Mouse (Mus musculus) left cerebral cortex, postnatal 25 days (tissue): ENCODE data around the gene Ahdc1. TPM values are rescaled to one million over a fixed set of nuclear protein-coding genes. Genes with fewer than 3 reads are reported as not detected.

ENCODE experiments used
- DNase-seq, 2 experiments: peaks; one replicate each; pipeline ENCODE4 v3.0.0; 2022; ENCODE audit warnings: low spot score in 2 of 2, mixed read lengths in 1 of 2
- intact Hi-C: fragments of 180-260 bp; cut with DNase I; formaldehyde crosslinking; loops from one replicate; pipeline ENCODE4 v1.15.1; 2025
- total RNA-seq, 2 experiments: library from RNA; stranded (reverse); gene quantifications; 2 replicates each; pipeline ENCODE4 v1.2.3; 2021

Ahdc1 gene
- total RNA-seq, 2 experiments from 2014 or later, result 88.2 to 97.6 TPM

- no peak for DNase-seq
- intact Hi-C loops, result loop anchor here (2.0 kb wide), 1 partner anchor 31 kb away; no protein-coding TSS in a partner anchor
These were observed 4.9 kb downstream of the Ahdc1 start for GRCm38 (mm10) chr4:133015710-133016651.

GRCm38 (mm10) chr4:133016677-133017415, 5.8 kb downstream of the Ahdc1 start:
- intact Hi-C loops, result loop anchor here (2.0 kb wide), 1 partner anchor 30 kb away; no protein-coding TSS in a partner anchor
- peak in 1 of 2 experiments; percentile 86 for DNase-seq

- DNase-seq, result peak in 1 of 2 experiments; percentile 83
- intact Hi-C loops, result loop anchor here (2.0 kb wide), 1 partner anchor 29 kb away; no protein-coding TSS in a partner anchor
These were observed 6.7 kb downstream of the Ahdc1 start for GRCm38 (mm10) chr4:133017597-133018262.

GRCm38 (mm10) chr4:133018263-133018798, 7.3 kb downstream of the Ahdc1 start:
- intact Hi-C loops, result no loop called here
- DNase-seq, result no peak

GRCm38 (mm10) chr4:133020721-133021120, 9.7 kb downstream of the Ahdc1 start:
- intact Hi-C loops, result no loop called here
- no peak for DNase-seq

- peak in 1 of 2 experiments; percentile 60 for DNase-seq
- intact Hi-C loops, result no loop called here
These were observed 10.2 kb downstream of the Ahdc1 start for GRCm38 (mm10) chr4:133021181-133021671.

- DNase-seq, result no peak
- intact Hi-C loops, result no loop called here
These were observed 11.2 kb downstream of the Ahdc1 start for GRCm38 (mm10) chr4:133022217-133022616.

- intact Hi-C loops, result no loop called here
- no peak for DNase-seq
These were observed 12.0 kb downstream of the Ahdc1 start for GRCm38 (mm10) chr4:133022954-133023635.

- intact Hi-C loops, result no loop called here
- DNase-seq, result no peak
These were observed 12.6 kb downstream of the Ahdc1 start for GRCm38 (mm10) chr4:133023636-133024035.

GRCm38 (mm10) chr4:133024404-133024803, 13.3 kb downstream of the Ahdc1 start:
- intact Hi-C loops, result no loop called here
- no peak for DNase-seq

- intact Hi-C loops, result no loop called here
- DNase-seq, result no peak
These were observed 14.1 kb downstream of the Ahdc1 start for GRCm38 (mm10) chr4:133024969-133025685.

GRCm38 (mm10) chr4:133026272-133026671, 15.2 kb downstream of the Ahdc1 start:
- no peak for DNase-seq
- intact Hi-C loops, result no loop called here

GRCm38 (mm10) chr4:133026826-133027375, 15.8 kb downstream of the Ahdc1 start:
- no peak for DNase-seq
- intact Hi-C loops, result no loop called here

- no peak for DNase-seq
- intact Hi-C loops, result no loop called here
These were observed 16.7 kb downstream of the Ahdc1 start for GRCm38 (mm10) chr4:133027721-133028120.

- intact Hi-C loops, result no loop called here
These were observed 17.1 kb downstream of the Ahdc1 start for GRCm38 (mm10) chr4:133028193-133028592.

GRCm38 (mm10) chr4:133028875-133029274, 17.8 kb downstream of the Ahdc1 start:
- DNase-seq, result no peak
- intact Hi-C loops, result no loop called here

More at GRCm38 (mm10) chr4:133028193-133028592, 17.1 kb downstream of the Ahdc1 start:
- no peak for DNase-seq

- no peak for DNase-seq
- intact Hi-C loops, result no loop called here
These were observed 21.5 kb downstream of the Ahdc1 start for GRCm38 (mm10) chr4:133032410-133033095.
